Mouse (Mus musculus): Measurements from ENCODE around the gene Gh. TPM values are rescaled to one million over a fixed set of nuclear protein-coding genes. Genes with fewer than 3 reads are reported as not detected.

Gh gene
- polyA plus RNA-seq, 1 experiment: not detected

DNA sequence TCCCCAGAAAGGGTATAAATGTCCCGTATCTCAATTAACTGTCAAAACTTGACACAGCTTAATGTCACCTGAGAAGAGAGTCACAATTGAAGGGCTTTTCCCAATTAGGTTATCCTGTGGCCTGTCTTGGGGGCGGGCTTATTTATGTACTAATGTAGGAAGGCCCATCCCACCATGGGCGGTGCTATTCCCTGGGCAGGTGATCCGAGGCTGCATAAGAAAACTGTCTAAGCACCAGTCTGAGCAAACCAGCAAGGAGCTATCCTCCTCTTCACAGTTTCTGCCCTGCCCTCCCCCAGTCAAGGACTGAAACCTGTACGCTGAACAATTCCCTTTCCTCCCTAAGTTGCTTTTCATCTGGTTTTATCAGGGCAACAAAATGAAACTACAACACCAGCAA is 11.3 kb downstream of the Gh start:
- Histone ChIP-seq H3ac (ENCODE audit: control insufficient read depth, insufficient read length) (no peak overlapping the region), H3K4me3 (no peak overlapping the region), H3K4me2 (ENCODE audit: low read depth) (no peak overlapping the region), H3K79me2 (ENCODE audit: control insufficient read depth, insufficient read depth) (no peaks in the 10 kb centered on the region), H3K27me3 (ENCODE audit: control insufficient read depth, insufficient read depth, insufficient read length) (no peaks in the 10 kb centered on the region), H3K36me3 (ENCODE audit: control insufficient read depth, insufficient read depth) (no peaks in the 10 kb centered on the region)
- TF ChIP-seq MYOG (IDR thresholded peaks at IDR 0.05; ENCODE audit: control insufficient read depth in 1 of 3, insufficient read depth in 1 of 3, insufficient read length in 2 of 3, low read depth in 2 of 3): no peak
- no peak for TF ChIP-seq POLR2AphosphoS2 (IDR thresholded peaks at IDR 0.05; ENCODE audit: insufficient read length, low read depth)
- no peak for TF ChIP-seq MYOD1 (IDR thresholded peaks at IDR 0.05; ENCODE audit: control insufficient read depth in 1 of 3, insufficient read length in 2 of 3, low read depth in 2 of 3)
- TF ChIP-seq USF1 (IDR thresholded peaks at IDR 0.05; ENCODE audit: low read depth): no peak
- no peak for TF ChIP-seq REST (IDR thresholded peaks at IDR 0.05; ENCODE audit: insufficient read depth, insufficient read length)
- TF ChIP-seq SRF (IDR thresholded peaks at IDR 0.05; ENCODE audit: control insufficient read depth, insufficient read length, low read depth): no peak
- no peak for TF ChIP-seq MAX (IDR thresholded peaks at IDR 0.05; ENCODE audit: low read depth)
- no peak for TF ChIP-seq CEBPB (IDR thresholded peaks at IDR 0.05; ENCODE audit: insufficient read depth, poor library complexity, severe bottlenecking)
- TF ChIP-seq TCF3 (IDR thresholded peaks at IDR 0.05; ENCODE audit: insufficient read length, low read depth): no peak
- TF ChIP-seq TCF12 (IDR thresholded peaks at IDR 0.05; ENCODE audit: insufficient read depth, poor library complexity, severe bottlenecking): no peak
- TF ChIP-seq POLR2A (IDR thresholded peaks at IDR 0.05; ENCODE audit: insufficient read length, low read depth): no peak
- TF ChIP-seq E2F4 (IDR thresholded peaks at IDR 0.05; ENCODE audit: insufficient read depth): no peak

- H3K4me3 ChIP-seq: no peak overlapping the region
- no peak for TF ChIP-seq USF1 (IDR thresholded peaks at IDR 0.05; ENCODE audit: low read depth)
- TF ChIP-seq TCF3 (IDR thresholded peaks at IDR 0.05; ENCODE audit: insufficient read length, low read depth): no peak
- no peak for TF ChIP-seq SRF (IDR thresholded peaks at IDR 0.05; ENCODE audit: control insufficient read depth, insufficient read length, low read depth)
- no peak for TF ChIP-seq TCF12 (IDR thresholded peaks at IDR 0.05; ENCODE audit: insufficient read depth, poor library complexity, severe bottlenecking)
- TF ChIP-seq POLR2AphosphoS2 (IDR thresholded peaks at IDR 0.05; ENCODE audit: insufficient read length, low read depth): no peak
- no peak for TF ChIP-seq MYOD1 (IDR thresholded peaks at IDR 0.05; ENCODE audit: control insufficient read depth in 1 of 3, insufficient read length in 2 of 3, low read depth in 2 of 3)
- no peak for TF ChIP-seq CEBPB (IDR thresholded peaks at IDR 0.05; ENCODE audit: insufficient read depth, poor library complexity, severe bottlenecking)
- no peak for TF ChIP-seq REST (IDR thresholded peaks at IDR 0.05; ENCODE audit: insufficient read depth, insufficient read length)
- TF ChIP-seq MYOG (IDR thresholded peaks at IDR 0.05; ENCODE audit: control insufficient read depth in 1 of 3, insufficient read depth in 1 of 3, insufficient read length in 2 of 3, low read depth in 2 of 3): no peak
- no peaks in the 10 kb centered on the region for H3K27me3 ChIP-seq (ENCODE audit: control insufficient read depth, insufficient read depth, insufficient read length)
- H3K79me2 ChIP-seq (ENCODE audit: control insufficient read depth, insufficient read depth): no peaks in the 10 kb centered on the region
- no peak overlapping the region for H3ac ChIP-seq (ENCODE audit: control insufficient read depth, insufficient read length)
- no peak overlapping the region for H3K4me2 ChIP-seq (ENCODE audit: low read depth)
- no peaks in the 10 kb centered on the region for H3K36me3 ChIP-seq (ENCODE audit: control insufficient read depth, insufficient read depth)
Observed at GRCm38 (mm10) chr11:106289369-106289768, 12.3 kb downstream of the Gh start.

DNA sequence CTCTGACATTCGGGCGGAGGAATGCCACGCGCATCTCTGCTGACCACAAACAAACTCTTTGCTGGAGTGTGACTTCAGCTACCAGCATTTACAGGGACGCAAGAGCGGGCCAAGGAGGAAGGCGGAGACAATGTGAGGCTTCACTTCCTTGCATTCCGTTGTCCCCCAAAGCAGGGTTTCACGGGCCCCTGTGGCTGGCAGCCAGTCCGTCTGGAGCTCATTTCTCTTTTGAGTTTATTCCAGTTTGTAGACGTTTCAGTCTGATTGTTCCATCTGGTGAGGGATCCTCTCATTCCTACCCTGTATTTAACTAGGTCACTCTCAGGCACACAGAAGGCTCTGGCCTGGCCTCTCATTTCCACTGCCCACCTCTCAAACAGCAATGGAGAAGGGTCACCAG is 14.7 kb downstream of the Gh start:
- no peak overlapping the region for H3K4me2 ChIP-seq (ENCODE audit: low read depth)
- no peaks in the 10 kb centered on the region for H3K36me3 ChIP-seq (ENCODE audit: control insufficient read depth, insufficient read depth)
- TF ChIP-seq TCF3 (IDR thresholded peaks at IDR 0.05; ENCODE audit: insufficient read length, low read depth): no peak
- no peak for TF ChIP-seq MYOG (IDR thresholded peaks at IDR 0.05; ENCODE audit: control insufficient read depth in 1 of 3, insufficient read depth in 1 of 3, insufficient read length in 2 of 3, low read depth in 2 of 3)
- TF ChIP-seq POLR2AphosphoS2 (IDR thresholded peaks at IDR 0.05; ENCODE audit: insufficient read length, low read depth): no peak
- TF ChIP-seq CEBPB (IDR thresholded peaks at IDR 0.05; ENCODE audit: insufficient read depth, poor library complexity, severe bottlenecking): no peak
- TF ChIP-seq MAX (IDR thresholded peaks at IDR 0.05; ENCODE audit: low read depth): no peak
- TF ChIP-seq E2F4 (IDR thresholded peaks at IDR 0.05; ENCODE audit: insufficient read depth): no peak
- no peak overlapping the region for H3K4me3 ChIP-seq
- H3K79me2 ChIP-seq (ENCODE audit: control insufficient read depth, insufficient read depth): no peaks in the 10 kb centered on the region
- H3K27me3 ChIP-seq (ENCODE audit: control insufficient read depth, insufficient read depth, insufficient read length): no peaks in the 10 kb centered on the region
- no peak overlapping the region for H3ac ChIP-seq (ENCODE audit: control insufficient read depth, insufficient read length)

DNA sequence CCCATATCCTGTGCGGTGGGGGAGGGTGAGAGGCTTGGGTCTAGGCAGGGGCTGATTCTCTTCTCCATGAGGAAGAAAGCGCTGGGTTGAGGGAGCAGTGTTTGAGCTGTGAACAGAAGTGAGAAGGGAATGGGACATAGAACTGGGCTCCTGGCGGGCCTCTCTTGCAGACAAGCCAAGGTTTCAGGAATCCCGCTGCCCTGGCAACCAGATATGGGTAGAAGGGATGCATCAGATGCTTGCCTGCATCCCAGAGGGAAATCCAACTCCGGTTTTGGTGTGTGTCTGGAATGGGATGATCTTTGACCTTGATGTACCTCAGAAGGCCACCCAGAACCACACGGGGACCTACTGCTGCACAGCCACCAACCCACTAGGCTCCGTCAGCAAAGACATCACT is 15.5 kb downstream of the Gh start:
- H3K4me2 ChIP-seq (ENCODE audit: low read depth): no peak overlapping the region
- no peaks in the 10 kb centered on the region for H3K79me2 ChIP-seq (ENCODE audit: control insufficient read depth, insufficient read depth)
- H3K36me3 ChIP-seq (ENCODE audit: control insufficient read depth, insufficient read depth): no peaks in the 10 kb centered on the region
- H3ac ChIP-seq (ENCODE audit: control insufficient read depth, insufficient read length): no peak overlapping the region
- H3K27me3 ChIP-seq (ENCODE audit: control insufficient read depth, insufficient read depth, insufficient read length): no peaks in the 10 kb centered on the region
- H3K4me3 ChIP-seq: no peak overlapping the region
- TF ChIP-seq USF1 (IDR thresholded peaks at IDR 0.05; ENCODE audit: low read depth): no peak
- no peak for TF ChIP-seq SRF (IDR thresholded peaks at IDR 0.05; ENCODE audit: control insufficient read depth, insufficient read length, low read depth)
- TF ChIP-seq CEBPB (IDR thresholded peaks at IDR 0.05; ENCODE audit: insufficient read depth, poor library complexity, severe bottlenecking): no peak
- TF ChIP-seq TCF12 (IDR thresholded peaks at IDR 0.05; ENCODE audit: insufficient read depth, poor library complexity, severe bottlenecking): no peak
- no peak for TF ChIP-seq MYOG (IDR thresholded peaks at IDR 0.05; ENCODE audit: control insufficient read depth in 1 of 3, insufficient read depth in 1 of 3, insufficient read length in 2 of 3, low read depth in 2 of 3)
- no peak for TF ChIP-seq POLR2AphosphoS2 (IDR thresholded peaks at IDR 0.05; ENCODE audit: insufficient read length, low read depth)
- TF ChIP-seq POLR2A (IDR thresholded peaks at IDR 0.05; ENCODE audit: insufficient read length, low read depth): no peak
- TF ChIP-seq E2F4 (IDR thresholded peaks at IDR 0.05; ENCODE audit: insufficient read depth): no peak
- no peak for TF ChIP-seq TCF3 (IDR thresholded peaks at IDR 0.05; ENCODE audit: insufficient read length, low read depth)
- TF ChIP-seq MAX (IDR thresholded peaks at IDR 0.05; ENCODE audit: low read depth): no peak
- no peak for TF ChIP-seq MYOD1 (IDR thresholded peaks at IDR 0.05; ENCODE audit: control insufficient read depth in 1 of 3, insufficient read length in 2 of 3, low read depth in 2 of 3)
- TF ChIP-seq REST (IDR thresholded peaks at IDR 0.05; ENCODE audit: insufficient read depth, insufficient read length): no peak

GRCm38 (mm10) chr11:106284126-106284525 is 17.5 kb downstream of the Gh start:
- TF ChIP-seq MAX (IDR thresholded peaks at IDR 0.05; ENCODE audit: low read depth): no peak
- TF ChIP-seq POLR2A (IDR thresholded peaks at IDR 0.05; ENCODE audit: insufficient read length, low read depth): no peak
- TF ChIP-seq TCF3 (IDR thresholded peaks at IDR 0.05; ENCODE audit: insufficient read length, low read depth): no peak
- TF ChIP-seq SRF (IDR thresholded peaks at IDR 0.05; ENCODE audit: control insufficient read depth, insufficient read length, low read depth): no peak
- no peak for TF ChIP-seq TCF12 (IDR thresholded peaks at IDR 0.05; ENCODE audit: insufficient read depth, poor library complexity, severe bottlenecking)
- no peak for TF ChIP-seq POLR2AphosphoS2 (IDR thresholded peaks at IDR 0.05; ENCODE audit: insufficient read length, low read depth)
- TF ChIP-seq MYOD1 (IDR thresholded peaks at IDR 0.05; ENCODE audit: control insufficient read depth in 1 of 3, insufficient read length in 2 of 3, low read depth in 2 of 3): no peak
- no peak for TF ChIP-seq USF1 (IDR thresholded peaks at IDR 0.05; ENCODE audit: low read depth)
- TF ChIP-seq MYOG (IDR thresholded peaks at IDR 0.05; ENCODE audit: control insufficient read depth in 1 of 3, insufficient read depth in 1 of 3, insufficient read length in 2 of 3, low read depth in 2 of 3): no peak
- no peak for TF ChIP-seq E2F4 (IDR thresholded peaks at IDR 0.05; ENCODE audit: insufficient read depth)
- TF ChIP-seq CEBPB (IDR thresholded peaks at IDR 0.05; ENCODE audit: insufficient read depth, poor library complexity, severe bottlenecking): no peak
- TF ChIP-seq REST (IDR thresholded peaks at IDR 0.05; ENCODE audit: insufficient read depth, insufficient read length): no peak
- no peak overlapping the region for H3ac ChIP-seq (ENCODE audit: control insufficient read depth, insufficient read length)
- H3K4me2 ChIP-seq (ENCODE audit: low read depth): no peak overlapping the region
- H3K79me2 ChIP-seq (ENCODE audit: control insufficient read depth, insufficient read depth): no peaks in the 10 kb centered on the region
- H3K27me3 ChIP-seq (ENCODE audit: control insufficient read depth, insufficient read depth, insufficient read length): no peaks in the 10 kb centered on the region
- no peaks in the 10 kb centered on the region for H3K36me3 ChIP-seq (ENCODE audit: control insufficient read depth, insufficient read depth)
- no peak overlapping the region for H3K4me3 ChIP-seq
